ENCODE assay signal across 8 mouse cellular contexts in genomic region chrX:98618865-98619264, GRCm38 (mm10).
A peak's percentile ranks its signal among the peaks of the same experiment; 100 is the strongest.
DNase-seq lines count a peak whose midpoint lies in the region; ATAC-seq and TF ChIP-seq lines count a peak whose summit lies in the region.
"Had no signal": no experiment of that assay in that cellular context is flagged by ENCODE, and none has a peak within 500 bp of the region (broad histone marks: within the 10 kb centered on the region; RNA-seq: fewer than 3 reads in every experiment).

No protein-coding gene starts in this region.

- H3K36me3 ChIP-seq in kidney, adult 2 months (ENCODE audit: control insufficient read depth, insufficient read depth, low read length) = no peaks in the 10 kb centered on the region
- H3K36me3 ChIP-seq in kidney, embryonic 14.5 days (ENCODE audit: control insufficient read depth, insufficient read depth, low read length) = no peaks in the 10 kb centered on the region
- no peaks in the 10 kb centered on the region for H3K36me3 ChIP-seq in limb, embryonic 10.5 days

- H3K9ac ChIP-seq in kidney, embryonic 14.5 days (ENCODE audit: low read depth, low read length) = no peak overlapping the region

- no peaks in the 10 kb centered on the region for H3K4me1 ChIP-seq in kidney, adult 2 months (ENCODE audit: control insufficient read depth, insufficient read depth, low read length)
- H3K4me1 ChIP-seq in kidney, embryonic 14.5 days (ENCODE audit: control insufficient read depth, insufficient read depth, low read length) = no peaks in the 10 kb centered on the region
- no peaks in the 10 kb centered on the region for H3K4me1 ChIP-seq in limb, embryonic 10.5 days

- H3K27me3 ChIP-seq in kidney, adult 2 months (replicated peaks; ENCODE audit: control insufficient read depth, insufficient read depth, low read length) = no peaks in the 10 kb centered on the region
- no peaks in the 10 kb centered on the region for H3K27me3 ChIP-seq in kidney, embryonic 14.5 days (ENCODE audit: control insufficient read depth, insufficient read depth, low read length)
- peaks cover 3% of the 10 kb centered on the region; the same call in 1 of the 2 replicates for H3K27me3 ChIP-seq in limb, embryonic 10.5 days (ENCODE audit: low read depth, poor library complexity, severe bottlenecking)

- TF ChIP-seq POLR2A in kidney, adult 2 months (IDR thresholded peaks at IDR 0.05; ENCODE audit: low read depth, low read length) = no peak

- H3K27ac ChIP-seq in kidney, adult 2 months (ENCODE audit: insufficient read depth, low read depth, low read length) = no peak overlapping the region
- no peak overlapping the region for H3K27ac ChIP-seq in kidney, embryonic 14.5 days (ENCODE audit: low read depth, low read length)
- no peak overlapping the region for H3K27ac ChIP-seq in limb, embryonic 10.5 days

- peak; percentile 43 for DNase-seq in kidney, adult 2 months
- DNase-seq in ES-CJ7 (ENCODE audit: low read depth, low spot score) = peak; percentile 33
- peak; percentile 45 for DNase-seq in ZHBTc4 (ENCODE audit: low read depth, low spot score)
- peak; percentile 35 for DNase-seq in forelimb bud, embryonic 11.5 days (ENCODE audit: low read depth, low spot score)
- peak; percentile 27 for DNase-seq in limb, embryonic 10.5 days (ENCODE audit: low spot score)
- peak; percentile 11 for DNase-seq in testis, postnatal 14 days (ENCODE audit: low spot score)

- H3K4me2 ChIP-seq in kidney, embryonic 14.5 days (replicated peaks; ENCODE audit: low read depth, low read length) = no peak overlapping the region

- no peak for TF ChIP-seq CTCF in kidney, adult 2 months (conservative IDR thresholded peaks at IDR 0.05; ENCODE audit: insufficient read depth, insufficient read length, low read depth, low read length)

- no peak overlapping the region for H3K4me3 ChIP-seq in kidney, adult 2 months (ENCODE audit: insufficient read depth, low read depth, low read length)
- no peak overlapping the region for H3K4me3 ChIP-seq in kidney, embryonic 14.5 days (ENCODE audit: low read length)
- H3K4me3 ChIP-seq in limb, embryonic 10.5 days = no peak overlapping the region
- H3K4me3 ChIP-seq: erythroblast, embryonic 14.5 days had no signal

- no peak for ATAC-seq in kidney, embryonic 14.5 days (ENCODE audit: low FRiP score, low TSS enrichment)

- WGBS in kidney, adult 2 months = 1% methylated on average over 2 of the region's 2 CpGs
- 1% methylated on average over 2 of the region's 2 CpGs for WGBS in kidney, embryonic 14.5 days
- 8% methylated on average over 2 of the region's 2 CpGs for WGBS in limb, embryonic 10.5 days

- H3K9me3 ChIP-seq in kidney, embryonic 14.5 days (ENCODE audit: control insufficient read depth, low read length) = no peaks in the 10 kb centered on the region
- no peaks in the 10 kb centered on the region for H3K9me3 ChIP-seq in limb, embryonic 10.5 days (replicated peaks)
